Mouse (Mus musculus): ENCODE measurements around the gene Qsox2. TPM values are rescaled to one million over a fixed set of nuclear protein-coding genes. Genes with fewer than 3 reads are reported as not detected.
A peak's percentile ranks its signal among the peaks of the same experiment; 100 is the strongest.

Gene Qsox2
- polyA plus RNA-seq, 1 experiment from 2014 or later: 24.1 TPM

DNA sequence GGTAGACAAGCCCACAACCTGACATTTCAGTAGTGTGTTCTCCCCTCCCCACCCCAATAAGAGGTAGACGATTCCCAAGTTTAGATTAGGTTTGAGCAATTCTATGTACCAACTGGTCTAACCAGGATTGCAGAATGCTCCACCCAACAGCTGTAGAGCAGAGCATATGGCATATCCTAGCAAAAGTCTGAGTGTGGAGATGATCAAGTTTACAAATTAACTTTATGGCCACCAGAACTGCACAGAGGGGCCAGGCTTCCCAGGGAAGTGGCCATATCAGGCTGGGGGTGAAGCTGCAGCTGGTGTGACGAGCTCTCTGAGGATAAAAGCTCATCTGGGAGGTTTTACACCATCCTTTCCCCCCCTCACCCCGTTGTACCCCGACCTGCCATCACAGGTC, 27.3 kb upstream of the Qsox2 start:
- Histone ChIP-seq H3K9ac (ENCODE audit: low read length) (no peak overlapping the region), H3K36me3 (ENCODE audit: control insufficient read depth, insufficient read depth, low read length) (no peaks in the 10 kb centered on the region), H3K27me3 (ENCODE audit: control insufficient read depth, insufficient read depth, low read length) (no peaks in the 10 kb centered on the region), H3K4me1 (ENCODE audit: control insufficient read depth, insufficient read depth, low read length) (peaks cover 7% of the 10 kb centered on the region; the same call in 1 of the 2 replicates), H3K4me3 (replicated peaks; ENCODE audit: low read length) (no peak overlapping the region), H3K4me2 (ENCODE audit: low read depth, low read length) (no peak overlapping the region), H3K9me3 (replicated peaks; ENCODE audit: control insufficient read depth, low read length) (no peaks in the 10 kb centered on the region), H3K27ac (ENCODE audit: low read length) (no peak overlapping the region)
- 56% methylated on average over 4 of the region's 4 CpGs for WGBS
- ATAC-seq (ENCODE audit: insufficient read depth, low FRiP score): no peak

DNA sequence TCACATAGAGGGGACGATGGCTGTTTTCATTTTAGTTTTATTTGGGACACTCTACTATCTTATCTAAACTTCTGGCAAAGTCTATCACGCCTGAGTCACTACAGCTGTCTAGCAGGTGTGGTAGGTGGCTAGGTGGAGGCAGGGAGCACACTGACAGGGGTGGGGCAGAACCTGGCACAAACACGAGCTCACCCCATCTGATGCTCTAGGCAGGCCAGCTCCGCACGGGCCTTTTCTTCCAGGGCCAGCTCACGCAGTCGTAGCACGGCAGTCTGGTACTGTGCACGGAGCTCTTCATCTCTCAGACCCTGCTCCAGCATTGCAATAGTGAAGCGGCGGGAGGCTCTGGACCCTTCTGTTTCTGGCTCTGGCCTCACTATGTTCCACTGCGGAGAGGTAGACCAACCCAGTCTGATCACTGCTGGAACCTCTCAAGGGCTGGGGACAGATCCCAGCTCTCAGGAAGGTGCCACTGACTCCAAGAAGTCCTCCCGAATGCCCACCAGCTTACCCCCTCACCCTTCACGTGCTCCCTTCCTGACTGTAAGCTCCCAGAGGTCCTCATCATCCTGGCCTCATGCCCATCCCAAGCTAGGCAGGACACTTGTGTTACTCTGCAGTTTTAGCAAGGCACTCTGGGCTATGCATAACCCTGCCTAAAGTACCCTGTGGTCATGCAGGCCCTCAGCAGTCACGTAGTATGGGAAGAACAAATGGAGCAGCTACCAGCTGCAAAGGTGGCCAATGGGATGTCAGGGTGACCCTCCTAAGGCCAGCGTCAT, 20.2 kb upstream of the Qsox2 start:
- Histone ChIP-seq H3K27me3 (ENCODE audit: control insufficient read depth, insufficient read depth, low read length) (no peaks in the 10 kb centered on the region), H3K4me2 (ENCODE audit: low read depth, low read length) (no peak overlapping the region), H3K9me3 (replicated peaks; ENCODE audit: control insufficient read depth, low read length) (no peaks in the 10 kb centered on the region), H3K27ac (ENCODE audit: low read length) (peak overlapping the region; percentile 34; the same call in 1 of the 2 replicates), H3K4me3 (replicated peaks; ENCODE audit: low read length) (no peak overlapping the region), H3K9ac (ENCODE audit: low read length) (no peak overlapping the region), H3K36me3 (ENCODE audit: control insufficient read depth, insufficient read depth, low read length) (no peaks in the 10 kb centered on the region), H3K4me1 (ENCODE audit: control insufficient read depth, insufficient read depth, low read length) (no peaks in the 10 kb centered on the region; the same call in 1 of the 2 replicates)
- ATAC-seq (ENCODE audit: insufficient read depth, low FRiP score): 0 out of 2 replicates have a peak, but pooled peaks have one; percentile 42
- 73% methylated on average over 16 of the region's 16 CpGs for WGBS

DNA sequence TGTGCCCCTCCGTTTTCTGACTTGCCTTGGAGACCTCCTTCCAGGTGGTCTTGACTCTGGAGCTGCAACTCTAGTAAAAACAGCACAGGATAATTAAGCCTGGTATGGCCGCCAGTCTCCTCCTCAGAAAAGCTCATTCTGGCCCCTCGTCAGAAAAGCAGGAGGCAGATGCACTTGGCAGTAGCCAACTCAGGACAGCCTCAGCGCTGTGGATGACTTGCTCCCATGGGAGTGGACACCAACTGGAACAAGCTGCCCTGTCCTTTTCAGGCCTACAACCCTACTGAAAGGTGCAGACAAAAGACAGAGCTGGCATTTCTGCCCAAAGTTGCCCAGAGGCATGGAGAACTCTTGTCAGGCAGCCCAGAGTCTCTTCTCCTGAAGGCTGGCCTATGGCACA, 17.5 kb upstream of the Qsox2 start:
- no peak for ATAC-seq (ENCODE audit: insufficient read depth, low FRiP score)
- no peak overlapping the region for H3K4me3 ChIP-seq (replicated peaks; ENCODE audit: low read length)
- H3K27me3 ChIP-seq (ENCODE audit: control insufficient read depth, insufficient read depth, low read length): no peaks in the 10 kb centered on the region
- no peaks in the 10 kb centered on the region for H3K36me3 ChIP-seq (ENCODE audit: control insufficient read depth, insufficient read depth, low read length)
- no peaks in the 10 kb centered on the region for H3K9me3 ChIP-seq (replicated peaks; ENCODE audit: control insufficient read depth, low read length)
- no peak overlapping the region for H3K9ac ChIP-seq (ENCODE audit: low read length)
- WGBS: 62% methylated on average over 4 of the region's 4 CpGs
- H3K4me2 ChIP-seq (ENCODE audit: low read depth, low read length): no peak overlapping the region
- no peaks in the 10 kb centered on the region; the same call in 1 of the 2 replicates for H3K4me1 ChIP-seq (ENCODE audit: control insufficient read depth, insufficient read depth, low read length)
- no peak overlapping the region for H3K27ac ChIP-seq (ENCODE audit: low read length)

DNA sequence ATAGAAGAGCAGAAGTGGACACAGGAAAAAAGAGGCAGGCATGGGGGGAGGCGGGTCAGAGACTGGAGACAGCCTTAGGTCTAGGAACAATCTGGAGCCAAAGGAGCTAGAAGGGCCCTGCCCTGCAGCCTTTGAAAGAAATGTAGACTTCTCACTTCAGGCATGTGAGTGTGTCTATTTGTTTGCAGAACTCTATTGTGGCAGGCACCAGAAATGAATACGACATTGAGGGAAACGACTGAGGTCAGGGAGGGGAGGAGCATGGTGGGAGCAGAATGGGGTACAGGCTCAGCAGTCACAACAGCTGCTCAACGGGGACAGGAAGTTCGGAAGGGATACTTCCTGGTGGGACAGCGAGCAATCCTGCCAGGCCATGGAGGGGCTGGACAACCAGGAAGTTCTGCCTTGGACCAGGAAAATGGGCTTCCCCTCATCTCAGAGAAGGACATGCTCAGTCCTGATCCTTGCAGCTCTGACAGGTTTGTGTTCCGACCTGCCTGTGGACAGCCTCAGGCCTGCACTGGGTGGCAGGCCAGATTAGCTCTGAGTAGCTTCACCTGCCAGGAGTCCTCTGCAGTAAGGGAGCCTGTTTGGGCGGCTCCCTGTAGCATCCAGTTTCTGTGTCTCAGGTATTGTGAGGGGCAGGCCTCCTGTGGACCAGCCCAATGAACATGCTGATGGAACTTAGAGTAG, 15.3 kb upstream of the Qsox2 start:
- H3K9ac ChIP-seq (ENCODE audit: low read length): no peak overlapping the region
- ATAC-seq (ENCODE audit: insufficient read depth, low FRiP score): peak; percentile 57; the same call in 1 of the 2 replicates
- peak overlapping the region; percentile 86 for H3K27ac ChIP-seq (ENCODE audit: low read length)
- no peaks in the 10 kb centered on the region for H3K9me3 ChIP-seq (replicated peaks; ENCODE audit: control insufficient read depth, low read length)
- H3K4me3 ChIP-seq (replicated peaks; ENCODE audit: low read length): no peak overlapping the region
- no peaks in the 10 kb centered on the region for H3K36me3 ChIP-seq (ENCODE audit: control insufficient read depth, insufficient read depth, low read length)
- H3K4me2 ChIP-seq (ENCODE audit: low read depth, low read length): no peak overlapping the region
- WGBS: 44% methylated on average over 8 of the region's 8 CpGs
- H3K27me3 ChIP-seq (ENCODE audit: control insufficient read depth, insufficient read depth, low read length): no peaks in the 10 kb centered on the region
- H3K4me1 ChIP-seq (ENCODE audit: control insufficient read depth, insufficient read depth, low read length): no peaks in the 10 kb centered on the region; the same call in 1 of the 2 replicates

DNA sequence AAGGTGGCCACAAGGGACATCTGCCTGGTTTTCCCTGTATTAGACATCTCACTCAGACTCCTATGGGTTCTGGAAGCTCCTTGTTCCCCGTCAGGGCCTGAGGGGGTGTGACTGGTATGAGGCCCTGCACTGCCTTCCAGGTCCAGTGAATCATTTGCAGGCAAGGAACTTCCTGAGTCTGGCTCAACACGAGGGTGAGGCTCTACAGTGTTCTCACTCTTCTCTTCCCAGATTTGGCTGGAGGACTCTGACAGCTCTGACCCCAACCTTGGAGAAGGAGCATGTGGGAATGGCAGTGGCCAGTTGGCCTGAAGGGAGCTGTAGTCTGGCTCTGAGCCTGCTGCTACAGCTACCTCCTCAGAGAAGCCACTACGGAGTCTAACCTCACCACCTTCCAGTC, 10.2 kb upstream of the Qsox2 start:
- WGBS: 42% methylated on average over 3 of the region's 3 CpGs
- H3K27me3 ChIP-seq (ENCODE audit: control insufficient read depth, insufficient read depth, low read length): no peaks in the 10 kb centered on the region
- peak; percentile 35; the same call in 1 of the 2 replicates for ATAC-seq (ENCODE audit: insufficient read depth, low FRiP score)
- no peak overlapping the region for H3K27ac ChIP-seq (ENCODE audit: low read length)
- H3K36me3 ChIP-seq (ENCODE audit: control insufficient read depth, insufficient read depth, low read length): no peaks in the 10 kb centered on the region
- H3K9ac ChIP-seq (ENCODE audit: low read length): no peak overlapping the region
- no peak overlapping the region for H3K4me3 ChIP-seq (replicated peaks; ENCODE audit: low read length)
- no peaks in the 10 kb centered on the region for H3K9me3 ChIP-seq (replicated peaks; ENCODE audit: control insufficient read depth, low read length)
- H3K4me1 ChIP-seq (ENCODE audit: control insufficient read depth, insufficient read depth, low read length): no peaks in the 10 kb centered on the region; the same call in 1 of the 2 replicates
- no peak overlapping the region for H3K4me2 ChIP-seq (ENCODE audit: low read depth, low read length)

DNA sequence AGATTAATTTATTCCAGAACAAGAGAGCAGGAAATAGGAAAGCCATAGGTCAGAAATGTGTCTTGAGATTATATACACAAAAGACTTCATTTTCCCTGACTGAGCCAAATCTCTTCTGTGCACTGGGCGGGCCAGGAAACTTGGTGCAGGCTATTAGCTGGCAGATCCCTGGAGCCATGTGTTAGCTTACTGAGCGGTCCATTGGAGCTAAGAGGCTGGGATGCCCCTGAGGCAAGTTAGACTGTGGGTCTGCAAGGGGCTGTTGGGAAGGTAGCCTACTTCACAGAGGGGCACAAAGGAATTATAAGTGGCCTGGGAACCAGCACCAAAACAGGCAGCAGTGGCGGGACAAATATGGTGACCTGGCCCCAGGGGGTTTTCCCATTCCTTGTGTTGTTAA, 3.5 kb upstream of the Qsox2 start:
- no peaks in the 10 kb centered on the region for H3K9me3 ChIP-seq (replicated peaks; ENCODE audit: control insufficient read depth, low read length)
- no peak overlapping the region for H3K4me2 ChIP-seq (ENCODE audit: low read depth, low read length)
- no peaks in the 10 kb centered on the region for H3K36me3 ChIP-seq (ENCODE audit: control insufficient read depth, insufficient read depth, low read length)
- 45% methylated on average over 3 of the region's 3 CpGs for WGBS
- H3K27me3 ChIP-seq (ENCODE audit: control insufficient read depth, insufficient read depth, low read length): no peaks in the 10 kb centered on the region
- H3K4me1 ChIP-seq (ENCODE audit: control insufficient read depth, insufficient read depth, low read length): peaks cover 20% of the 10 kb centered on the region; the same call in 1 of the 2 replicates
- H3K27ac ChIP-seq (ENCODE audit: low read length): no peak overlapping the region
- no peak overlapping the region for H3K4me3 ChIP-seq (replicated peaks; ENCODE audit: low read length)
- ATAC-seq (ENCODE audit: insufficient read depth, low FRiP score): no peak
- no peak overlapping the region for H3K9ac ChIP-seq (ENCODE audit: low read length)

DNA sequence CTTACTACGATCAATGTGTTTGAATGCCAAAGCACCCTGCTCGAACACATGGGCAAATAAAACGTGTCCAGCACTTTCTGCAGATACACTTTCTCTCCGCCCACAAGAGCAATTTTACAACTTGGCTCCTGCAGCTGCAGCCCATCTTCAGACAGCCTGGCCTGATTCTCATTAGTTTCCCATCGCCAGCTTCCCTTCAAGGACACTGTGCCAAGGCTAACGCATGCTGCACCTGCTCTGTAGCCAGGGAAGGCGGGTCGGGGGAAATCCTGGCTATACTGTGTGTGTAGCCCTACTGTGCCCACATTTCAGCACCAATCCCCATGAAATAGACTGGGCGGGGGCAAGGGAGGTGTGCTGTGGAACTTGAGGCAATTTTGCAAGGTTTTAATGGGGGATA, 3.0 kb upstream of the Qsox2 start:
- 40% methylated on average over 9 of the region's 9 CpGs for WGBS

DNA sequence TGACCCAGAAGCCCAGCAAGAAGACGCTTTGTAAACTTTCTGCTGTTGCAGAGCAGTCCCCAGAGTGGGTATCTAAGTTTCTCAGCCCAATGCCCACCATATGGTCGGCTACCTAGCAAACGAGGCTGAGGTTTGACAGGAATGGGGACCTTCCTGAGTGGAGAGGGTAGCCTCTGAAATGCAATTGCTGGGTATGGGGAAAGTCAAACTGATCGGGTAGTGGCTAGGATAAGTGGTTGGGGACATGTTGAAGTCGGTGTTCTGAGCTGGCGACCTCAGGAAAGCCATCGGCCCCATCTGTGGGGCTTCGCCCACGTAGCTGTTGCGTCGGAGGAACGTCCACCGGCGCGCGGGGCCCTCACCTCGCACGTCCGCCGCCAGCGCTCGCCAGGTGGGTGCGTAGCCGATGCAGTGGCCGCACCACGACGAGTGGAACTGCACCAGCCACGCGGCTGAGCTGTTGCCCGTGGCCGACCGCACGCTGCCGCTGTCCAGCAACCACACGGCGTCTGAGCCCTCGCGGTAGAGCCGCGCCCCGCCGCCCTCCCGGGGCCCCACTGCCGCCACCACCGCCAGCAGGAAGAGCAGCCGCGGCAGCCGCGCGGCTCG, 540 bp downstream of the Qsox2 start:
- peak overlapping the region; percentile 92 for H3K9ac ChIP-seq (ENCODE audit: low read length)
- H3K4me3 ChIP-seq (replicated peaks; ENCODE audit: low read length): peak overlapping the region; percentile 89
- H3K27me3 ChIP-seq (ENCODE audit: control insufficient read depth, insufficient read depth, low read length): no peaks in the 10 kb centered on the region
- H3K36me3 ChIP-seq (ENCODE audit: control insufficient read depth, insufficient read depth, low read length): no peaks in the 10 kb centered on the region
- peak; percentile 48; the same call in 1 of the 2 replicates for ATAC-seq (ENCODE audit: insufficient read depth, low FRiP score)
- H3K4me1 ChIP-seq (ENCODE audit: control insufficient read depth, insufficient read depth, low read length): peaks cover 26% of the 10 kb centered on the region; the same call in 1 of the 2 replicates
- H3K4me2 ChIP-seq (ENCODE audit: low read depth, low read length): peak overlapping the region; percentile 71
- no peaks in the 10 kb centered on the region for H3K9me3 ChIP-seq (replicated peaks; ENCODE audit: control insufficient read depth, low read length)
- under 1% methylated on average over 51 of the region's 51 CpGs for WGBS
- H3K27ac ChIP-seq (ENCODE audit: low read length): peak overlapping the region; percentile 78

More for the DNA sequence above, 3.0 kb upstream of the Qsox2 start:
- Histone ChIP-seq H3K9ac (ENCODE audit: low read length) (no peak overlapping the region), H3K4me1 (ENCODE audit: control insufficient read depth, insufficient read depth, low read length) (peaks cover 23% of the 10 kb centered on the region; the same call in 1 of the 2 replicates), H3K9me3 (replicated peaks; ENCODE audit: control insufficient read depth, low read length) (no peaks in the 10 kb centered on the region), H3K27me3 (ENCODE audit: control insufficient read depth, insufficient read depth, low read length) (no peaks in the 10 kb centered on the region), H3K27ac (ENCODE audit: low read length) (no peak overlapping the region; the same call in 1 of the 2 replicates), H3K4me3 (replicated peaks; ENCODE audit: low read length) (no peak overlapping the region), H3K36me3 (ENCODE audit: control insufficient read depth, insufficient read depth, low read length) (no peaks in the 10 kb centered on the region), H3K4me2 (ENCODE audit: low read depth, low read length) (no peak overlapping the region)
- no peak for ATAC-seq (ENCODE audit: insufficient read depth, low FRiP score)

DNA sequence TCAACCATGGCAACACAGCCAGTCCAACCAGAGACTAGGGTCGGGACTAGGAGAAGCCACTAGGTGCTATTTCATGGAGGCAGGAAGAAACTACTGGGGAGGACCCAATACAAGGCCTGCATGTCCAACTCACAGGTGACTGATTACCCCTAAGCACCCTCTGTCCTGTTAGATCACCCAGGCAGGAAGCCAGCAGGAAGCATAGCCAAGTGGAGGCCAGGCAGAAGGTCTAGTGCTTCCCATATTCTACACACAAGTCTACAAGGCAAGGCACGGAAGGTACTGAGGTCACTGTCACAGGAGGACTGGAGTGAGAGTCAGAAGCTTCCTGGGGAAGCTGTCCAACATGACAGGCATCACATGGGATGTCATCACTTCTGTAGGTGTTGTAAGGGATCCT, 2.6 kb downstream of the Qsox2 start:
- no peak overlapping the region; the same call in 1 of the 2 replicates for H3K27ac ChIP-seq (ENCODE audit: low read length)
- no peaks in the 10 kb centered on the region for H3K27me3 ChIP-seq (ENCODE audit: control insufficient read depth, insufficient read depth, low read length)
- no peak overlapping the region for H3K4me3 ChIP-seq (replicated peaks; ENCODE audit: low read length)
- H3K9me3 ChIP-seq (replicated peaks; ENCODE audit: control insufficient read depth, low read length): no peaks in the 10 kb centered on the region
- 58% methylated on average over 2 of the region's 2 CpGs for WGBS
- H3K4me1 ChIP-seq (ENCODE audit: control insufficient read depth, insufficient read depth, low read length): peaks cover 19% of the 10 kb centered on the region
- no peak overlapping the region for H3K9ac ChIP-seq (ENCODE audit: low read length)
- H3K4me2 ChIP-seq (ENCODE audit: low read depth, low read length): no peak overlapping the region
- ATAC-seq (ENCODE audit: insufficient read depth, low FRiP score): no peak
- no peaks in the 10 kb centered on the region for H3K36me3 ChIP-seq (ENCODE audit: control insufficient read depth, insufficient read depth, low read length)
